Mouse (Mus musculus) hindbrain, postnatal 0 days (tissue): ENCODE measurements at regions not wholly inside any gene's neighbourhood (a gene's known extent, or its start where the extent isn't known, plus 50 kb on each side); places are given as distances from the start of the nearest gene placed in this dataset.

Experiments used
- ATAC-seq: fragments of 200-750 bp; cut with Nextera tagmentation; 2 replicates; pipeline ENCODE4 v1.8.0; 2017; ENCODE audit warnings: mild to moderate bottlenecking, moderate TSS enrichment, moderate library complexity
- DNase-seq: peaks from one replicate; pipeline ENCODE4 v3.0.0-alpha.2; 2015; ENCODE audit warnings: low spot score
- H3K27ac ChIP-seq: fragments of 300-500 bp; sonication (generic); 2 replicates; pipeline ENCODE4 v1.5.1; 2014; ENCODE audit warnings: mild to moderate bottlenecking
- H3K27me3 ChIP-seq: fragments of 300-500 bp; sonication (generic); 2 replicates; pipeline ENCODE4 v1.6.1; 2014; ENCODE audit warnings: low read length, mixed read lengths; ENCODE audit not compliant: insufficient read depth
- H3K36me3 ChIP-seq: fragments of 300-500 bp; sonication (generic); 2 replicates; pipeline ENCODE4 v1.6.1; 2014; ENCODE audit warnings: low read length, mixed read lengths; ENCODE audit not compliant: insufficient read depth
- H3K4me1 ChIP-seq: fragments of 300-500 bp; sonication (generic); 2 replicates; pipeline ENCODE4 v1.6.1; 2014; ENCODE audit warnings: antibody characterized with exemption, low read length, mixed read lengths; ENCODE audit not compliant: insufficient read depth
- H3K4me2 ChIP-seq: fragments of 300-500 bp; sonication (generic); 2 replicates; pipeline ENCODE4 v1.6.1; 2014; ENCODE audit warnings: low read depth, mild to moderate bottlenecking, low read length, moderate library complexity, mixed read lengths
- H3K4me3 ChIP-seq: fragments of 300-500 bp; sonication (generic); 2 replicates; pipeline ENCODE4 v1.5.1; 2014; ENCODE audit warnings: low read length
- H3K9ac ChIP-seq: fragments of 300-500 bp; sonication (generic); replicated peaks from 2 replicates; pipeline ENCODE4 v1.6.1; 2014; ENCODE audit warnings: mild to moderate bottlenecking, low read length, moderate library complexity, mixed read lengths
- H3K9me3 ChIP-seq: fragments of 300-500 bp; sonication (generic); 2 replicates; pipeline ENCODE4 v1.6.1; 2016; ENCODE audit warnings: low read length, mixed read lengths
- CTCF ChIP-seq: IDR thresholded peaks from 2 replicates; pipeline ENCODE4 v1.5.1; 2016; ENCODE audit warnings: antibody characterized with exemption, control low read depth, low read depth
- WGBS: fragments of 180-500 bp; shearing (Covaris S2); extraction: QIAGEN DNeasy Blood & Tissue Kit; methylation state at CpG from one replicate; pipeline ENCODE4 v1.1.7; 2014; 5-methylcytosine and 5-hydroxymethylcytosine counted together

GRCm38 (mm10) chr6:82824684-82825083 lies 50.4 kb upstream of the Hk2 start:
- WGBS, result 89% methylated on average over 3 of the region's 3 CpGs
- Histone ChIP-seq H3K4me3 (no peak overlapping the region), H3K36me3 (no peaks in the 10 kb centered on the region), H3K27ac (no peak overlapping the region), H3K27me3 (no peaks in the 10 kb centered on the region), H3K9me3 (no peaks in the 10 kb centered on the region), H3K4me2 (no peak overlapping the region), H3K4me1 (no peaks in the 10 kb centered on the region), H3K9ac (no peak overlapping the region)
- DNase-seq (no peak), ATAC-seq (no peak)
- no peak for TF ChIP-seq CTCF

DNA sequence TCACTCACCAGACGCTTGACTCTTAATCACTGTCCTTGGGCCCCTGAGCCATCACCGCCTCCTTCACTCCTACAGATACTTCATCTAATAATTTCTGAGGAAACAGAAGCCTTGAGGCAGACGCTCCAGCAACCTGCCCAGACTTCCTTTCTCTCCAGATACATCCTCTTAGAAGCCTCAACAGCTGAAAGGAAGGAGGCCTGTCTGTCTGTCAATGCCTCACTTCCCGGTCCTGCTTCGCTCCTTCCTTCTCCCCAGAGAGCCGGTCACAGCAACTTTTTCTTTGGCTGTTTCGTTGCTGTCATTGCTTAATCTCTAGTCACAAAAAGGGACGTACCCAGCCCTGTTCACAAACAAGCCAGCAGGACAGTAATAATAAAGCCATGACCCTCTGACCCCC lies 50.0 kb upstream of the Hk2 start:
- H3K4me1 ChIP-seq, result no peaks in the 10 kb centered on the region
- H3K4me2 ChIP-seq, result no peak overlapping the region
- H3K27me3 ChIP-seq, result no peaks in the 10 kb centered on the region
- no peaks in the 10 kb centered on the region for H3K9me3 ChIP-seq
- no peak overlapping the region for H3K9ac ChIP-seq
- DNase-seq, result no peak
- TF ChIP-seq CTCF, result no peak
- H3K27ac ChIP-seq, result no peak overlapping the region
- no peak overlapping the region for H3K4me3 ChIP-seq
- no peaks in the 10 kb centered on the region for H3K36me3 ChIP-seq
- ATAC-seq, result no peak
- 62% methylated on average over 8 of the region's 8 CpGs for WGBS
